Mouse (Mus musculus) hindbrain, postnatal 0 days (tissue): ENCODE measurements around the gene Gapvd1. TPM values are rescaled to one million over a fixed set of nuclear protein-coding genes. Genes with fewer than 3 reads are reported as not detected.

Experiments
- ATAC-seq: fragments of 200-750 bp; cut with Nextera tagmentation; 2 replicates; pipeline ENCODE4 v1.8.0; 2017; ENCODE audit warnings: mild to moderate bottlenecking, moderate TSS enrichment, moderate library complexity
- DNase-seq: peaks from one replicate; pipeline ENCODE4 v3.0.0-alpha.2; 2015; ENCODE audit warnings: low spot score
- H3K27ac ChIP-seq: fragments of 300-500 bp; sonication (generic); 2 replicates; pipeline ENCODE4 v1.5.1; 2014; ENCODE audit warnings: mild to moderate bottlenecking
- H3K27me3 ChIP-seq: fragments of 300-500 bp; sonication (generic); 2 replicates; pipeline ENCODE4 v1.6.1; 2014; ENCODE audit warnings: low read length, mixed read lengths; ENCODE audit not compliant: insufficient read depth
- H3K36me3 ChIP-seq: fragments of 300-500 bp; sonication (generic); 2 replicates; pipeline ENCODE4 v1.6.1; 2014; ENCODE audit warnings: low read length, mixed read lengths; ENCODE audit not compliant: insufficient read depth
- H3K4me1 ChIP-seq: fragments of 300-500 bp; sonication (generic); 2 replicates; pipeline ENCODE4 v1.6.1; 2014; ENCODE audit warnings: antibody characterized with exemption, low read length, mixed read lengths; ENCODE audit not compliant: insufficient read depth
- H3K4me2 ChIP-seq: fragments of 300-500 bp; sonication (generic); 2 replicates; pipeline ENCODE4 v1.6.1; 2014; ENCODE audit warnings: low read depth, mild to moderate bottlenecking, low read length, moderate library complexity, mixed read lengths
- H3K4me3 ChIP-seq: fragments of 300-500 bp; sonication (generic); 2 replicates; pipeline ENCODE4 v1.5.1; 2014; ENCODE audit warnings: low read length
- H3K9ac ChIP-seq: fragments of 300-500 bp; sonication (generic); replicated peaks from 2 replicates; pipeline ENCODE4 v1.6.1; 2014; ENCODE audit warnings: mild to moderate bottlenecking, low read length, moderate library complexity, mixed read lengths
- H3K9me3 ChIP-seq: fragments of 300-500 bp; sonication (generic); 2 replicates; pipeline ENCODE4 v1.6.1; 2016; ENCODE audit warnings: low read length, mixed read lengths
- CTCF ChIP-seq: IDR thresholded peaks from 2 replicates; pipeline ENCODE4 v1.5.1; 2016; ENCODE audit warnings: antibody characterized with exemption, control low read depth, low read depth
- WGBS: fragments of 180-500 bp; shearing (Covaris S2); extraction: QIAGEN DNeasy Blood & Tissue Kit; methylation state at CpG from one replicate; pipeline ENCODE4 v1.1.7; 2014; 5-methylcytosine and 5-hydroxymethylcytosine counted together
- polyA plus RNA-seq: library from polyadenylated mRNA; unstranded; fragments of >200 nt; fragmentation: Nextera tagmentation; extraction: Ambion mirVana; gene quantifications from 2 replicates; pipeline ENCODE4 v1.2.1, GENCODE M21; 2015
- total RNA-seq: library from RNA; depleted of rRNA; stranded (reverse); fragments of >200 nt; gene quantifications from 2 replicates; pipeline ENCODE4 v1.2.3, GENCODE M21; 2014

The Gapvd1 gene
- total and polyA plus RNA-seq, 2 experiments from 2014 or later = 74.0 to 79.8 TPM

DNA sequence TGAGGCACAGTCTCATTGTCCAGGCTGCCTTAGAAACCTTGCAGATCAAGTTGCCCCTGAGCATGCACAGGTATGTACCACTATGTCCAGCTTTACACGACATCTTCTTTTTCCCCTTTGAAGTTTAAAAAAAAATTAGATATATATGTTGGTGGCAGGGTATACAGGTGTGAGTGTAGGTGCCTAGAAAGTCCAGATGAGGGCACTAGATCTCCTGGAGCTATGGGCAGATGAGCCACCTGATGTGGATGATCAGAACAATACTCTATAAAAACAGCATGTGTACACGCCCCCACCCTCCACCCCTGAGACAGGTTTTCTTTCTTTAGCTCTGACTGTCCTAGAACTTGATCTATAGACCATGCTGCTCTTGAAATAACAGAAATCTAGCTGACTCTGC is 36.8 kb downstream of the Gapvd1 start:
- WGBS = 96% methylated on average over 2 of the region's 2 CpGs

GRCm38 (mm10) chr2:34711904-34712303 is 43.1 kb downstream of the Gapvd1 start:
- peaks cover 55% of the 10 kb centered on the region for H3K36me3 ChIP-seq
- no peaks in the 10 kb centered on the region for H3K4me1 ChIP-seq
- ATAC-seq (no peak), DNase-seq (no peak)
- WGBS = 94% methylated on average over 6 of the region's 6 CpGs
- H3K27ac ChIP-seq = no peak overlapping the region
- no peaks in the 10 kb centered on the region for H3K9me3 ChIP-seq
- no peak overlapping the region for H3K4me2 ChIP-seq
- no peaks in the 10 kb centered on the region for H3K27me3 ChIP-seq
- no peak overlapping the region for H3K9ac ChIP-seq
- no peak overlapping the region for H3K4me3 ChIP-seq
- no peak for TF ChIP-seq CTCF

More for the DNA sequence above, 36.8 kb downstream of the Gapvd1 start:
- DNase-seq = no peak
- Histone ChIP-seq H3K4me1 (no peaks in the 10 kb centered on the region), H3K27me3 (no peaks in the 10 kb centered on the region), H3K4me3 (no peak overlapping the region), H3K9ac (no peak overlapping the region), H3K4me2 (no peak overlapping the region), H3K27ac (no peak overlapping the region), H3K9me3 (no peaks in the 10 kb centered on the region), H3K36me3 (peaks cover 29% of the 10 kb centered on the region)
- no peak for TF ChIP-seq CTCF
- no peak for ATAC-seq

- Histone ChIP-seq H3K4me3 (no peak overlapping the region), H3K27ac (no peak overlapping the region), H3K4me2 (no peak overlapping the region), H3K36me3 (peaks cover 70% of the 10 kb centered on the region), H3K9me3 (no peaks in the 10 kb centered on the region), H3K4me1 (no peaks in the 10 kb centered on the region), H3K27me3 (no peaks in the 10 kb centered on the region), H3K9ac (no peak overlapping the region)
- no peak for ATAC-seq
- WGBS = 95% methylated on average over 1 of the region's 1 CpGs
- TF ChIP-seq CTCF = no peak
- no peak for DNase-seq
Measured at GRCm38 (mm10) chr2:34708675-34709074, 46.4 kb downstream of the Gapvd1 start.

DNA sequence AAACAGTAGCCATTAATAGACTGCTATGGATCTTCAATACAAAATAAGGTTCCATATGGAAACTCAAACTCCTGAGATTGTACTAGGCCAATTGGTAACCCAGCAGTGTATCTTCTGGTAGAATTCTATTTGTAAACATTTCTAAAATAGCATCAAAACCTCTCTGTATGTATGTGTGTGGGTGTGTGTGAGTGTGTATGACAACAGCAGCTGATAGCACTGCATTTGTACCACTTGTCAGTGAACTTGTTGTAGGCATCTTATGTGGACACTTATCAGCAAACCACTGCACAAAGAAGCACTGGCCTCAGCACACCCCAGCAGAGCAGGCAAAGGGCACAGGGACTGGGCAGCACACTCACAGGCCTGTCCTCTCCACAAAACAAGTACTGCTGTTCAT is 58.4 kb downstream of the Gapvd1 start:
- Histone ChIP-seq H3K4me1 (no peaks in the 10 kb centered on the region), H3K9me3 (no peaks in the 10 kb centered on the region), H3K9ac (no peak overlapping the region), H3K27ac (no peak overlapping the region), H3K4me2 (no peak overlapping the region), H3K27me3 (no peaks in the 10 kb centered on the region), H3K4me3 (no peak overlapping the region), H3K36me3 (peaks cover 65% of the 10 kb centered on the region)
- ATAC-seq (no peak), DNase-seq (no peak)
- no peak for TF ChIP-seq CTCF

GRCm38 (mm10) chr2:34692861-34693260 is 62.2 kb downstream of the Gapvd1 start:
- 93% methylated on average over 10 of the region's 10 CpGs for WGBS
- no peak for DNase-seq
- ATAC-seq = no peak
- Histone ChIP-seq H3K4me3 (no peak overlapping the region), H3K36me3 (peaks cover 64% of the 10 kb centered on the region), H3K9me3 (no peaks in the 10 kb centered on the region), H3K4me2 (no peak overlapping the region), H3K9ac (no peak overlapping the region), H3K27me3 (no peaks in the 10 kb centered on the region), H3K27ac (no peak overlapping the region), H3K4me1 (no peaks in the 10 kb centered on the region)
- TF ChIP-seq CTCF = no peak

- H3K4me1 ChIP-seq = no peaks in the 10 kb centered on the region
Measured at GRCm38 (mm10) chr2:34684076-34684870, 70.8 kb downstream of the Gapvd1 start.

GRCm38 (mm10) chr2:34677976-34678375 is 77.1 kb downstream of the Gapvd1 start:
- no peaks in the 10 kb centered on the region for H3K27me3 ChIP-seq
- peak; percentile 46 for TF ChIP-seq CTCF
- peaks cover 44% of the 10 kb centered on the region for H3K36me3 ChIP-seq

More at GRCm38 (mm10) chr2:34684076-34684870, 70.8 kb downstream of the Gapvd1 start:
- Histone ChIP-seq H3K36me3 (peaks cover 57% of the 10 kb centered on the region; the same call in 1 of the 2 replicates), H3K27ac (no peak overlapping the region), H3K9me3 (no peaks in the 10 kb centered on the region), H3K4me2 (no peak overlapping the region), H3K4me3 (no peak overlapping the region), H3K27me3 (no peaks in the 10 kb centered on the region), H3K9ac (no peak overlapping the region)
- DNase-seq (peak; percentile 75), ATAC-seq (0 out of 2 replicates have a peak, but pooled peaks have one; percentile 55)
- TF ChIP-seq CTCF = no peak
- 55% methylated on average over 9 of the region's 9 CpGs for WGBS

More at GRCm38 (mm10) chr2:34677976-34678375, 77.1 kb downstream of the Gapvd1 start:
- H3K9ac ChIP-seq = no peak overlapping the region
- H3K4me1 ChIP-seq = no peaks in the 10 kb centered on the region
- H3K4me3 ChIP-seq = no peak overlapping the region
- peak; percentile 63 for DNase-seq
- H3K9me3 ChIP-seq = no peaks in the 10 kb centered on the region
- H3K27ac ChIP-seq = peak overlapping the region; percentile 32; the same call in 1 of the 2 replicates
- peak; percentile 84 for ATAC-seq
- WGBS = 61% methylated on average over 4 of the region's 4 CpGs
- H3K4me2 ChIP-seq = no peak overlapping the region
